Mouse (Mus musculus) myocyte (in vitro differentiated cells): ENCODE data around the gene Rcor1. TPM values are rescaled to one million over a fixed set of nuclear protein-coding genes. Genes with fewer than 3 reads are reported as not detected.

Experiments used
- H3K27me3 ChIP-seq: one replicate; pipeline ENCODE4 v1.6.1; 2011; ENCODE audit not compliant: control insufficient read depth, insufficient read depth, insufficient read length
- H3K36me3 ChIP-seq: one replicate; pipeline ENCODE4 v1.6.1; 2011; ENCODE audit not compliant: control insufficient read depth, insufficient read depth
- H3K4me2 ChIP-seq: one replicate; pipeline ENCODE4 v1.6.1; 2011; ENCODE audit warnings: low read depth, control low read depth
- H3K4me3 ChIP-seq: one replicate; pipeline ENCODE4 v1.5.1; 2011; ENCODE audit warnings: mild to moderate bottlenecking, control low read depth, moderate library complexity
- H3K79me2 ChIP-seq: one replicate; pipeline ENCODE4 v1.6.1; 2011; ENCODE audit not compliant: control insufficient read depth, insufficient read depth
- H3ac ChIP-seq: one replicate; pipeline ENCODE4 v1.6.1; 2011; ENCODE audit not compliant: control insufficient read depth, insufficient read length
- CEBPB ChIP-seq: IDR thresholded peaks from 2 replicates; pipeline ENCODE4 v1.6.1; 2011; ENCODE audit warnings: mild to moderate bottlenecking, moderate library complexity; ENCODE audit not compliant: poor library complexity, insufficient read depth, severe bottlenecking
- E2F4 ChIP-seq: IDR thresholded peaks from one replicate; pipeline ENCODE4 v1.6.1; 2011; ENCODE audit warnings: mild to moderate bottlenecking, control low read depth, moderate library complexity; ENCODE audit not compliant: insufficient read depth
- MAX ChIP-seq: IDR thresholded peaks from one replicate; pipeline ENCODE4 v1.6.1; 2011; ENCODE audit warnings: low read depth, mild to moderate bottlenecking, control low read depth
- MYOD1 ChIP-seq, 3 experiments: IDR thresholded peaks; one replicate each; pipeline ENCODE4 v1.6.1; 2011; ENCODE audit warnings: control low read depth in 2 of 3, low read depth in 2 of 3, mild to moderate bottlenecking in 2 of 3, moderate library complexity in 1 of 3; ENCODE audit not compliant: insufficient read length in 2 of 3, control insufficient read depth in 1 of 3
- MYOG ChIP-seq, 3 experiments: IDR thresholded peaks; one replicate each; pipeline ENCODE4 v1.6.1; 2011; ENCODE audit warnings: control low read depth in 2 of 3, low read depth in 2 of 3, mild to moderate bottlenecking in 2 of 3; ENCODE audit not compliant: insufficient read length in 2 of 3, control insufficient read depth in 1 of 3, insufficient read depth in 1 of 3
- POLR2A ChIP-seq: IDR thresholded peaks from one replicate; pipeline ENCODE4 v1.6.1; 2011; ENCODE audit warnings: low read depth, mild to moderate bottlenecking, control low read depth, moderate library complexity; ENCODE audit not compliant: insufficient read length
- POLR2AphosphoS2 ChIP-seq: IDR thresholded peaks from one replicate; pipeline ENCODE4 v1.6.1; 2011; ENCODE audit warnings: low read depth, control low read depth; ENCODE audit not compliant: insufficient read length
- REST ChIP-seq: IDR thresholded peaks from one replicate; pipeline ENCODE4 v1.6.1; 2011; ENCODE audit warnings: mild to moderate bottlenecking, control low read depth, moderate library complexity; ENCODE audit not compliant: insufficient read depth, insufficient read length
- SRF ChIP-seq: IDR thresholded peaks from one replicate; pipeline ENCODE4 v1.6.1; 2011; ENCODE audit warnings: low read depth; ENCODE audit not compliant: control insufficient read depth, insufficient read length
- TCF12 ChIP-seq: IDR thresholded peaks from one replicate; pipeline ENCODE4 v1.6.1; 2011; ENCODE audit warnings: mild to moderate bottlenecking, control low read depth; ENCODE audit not compliant: poor library complexity, insufficient read depth, severe bottlenecking
- TCF3 ChIP-seq: IDR thresholded peaks from one replicate; pipeline ENCODE4 v1.6.1; 2011; ENCODE audit warnings: low read depth, control low read depth; ENCODE audit not compliant: insufficient read length
- USF1 ChIP-seq: IDR thresholded peaks from one replicate; pipeline ENCODE4 v1.6.1; 2011; ENCODE audit warnings: low read depth, mild to moderate bottlenecking, control low read depth, moderate library complexity
- polyA plus RNA-seq: library from polyadenylated mRNA; unstranded; fragments of >200 nt; fragmentation: generic; extraction: Trizol; gene quantifications from one replicate; pipeline ENCODE4 v1.2.1, GENCODE M21; 2012; ENCODE audit warnings: missing spikeins

The Rcor1 gene
- polyA plus RNA-seq, 1 experiment = 9.4 TPM

DNA sequence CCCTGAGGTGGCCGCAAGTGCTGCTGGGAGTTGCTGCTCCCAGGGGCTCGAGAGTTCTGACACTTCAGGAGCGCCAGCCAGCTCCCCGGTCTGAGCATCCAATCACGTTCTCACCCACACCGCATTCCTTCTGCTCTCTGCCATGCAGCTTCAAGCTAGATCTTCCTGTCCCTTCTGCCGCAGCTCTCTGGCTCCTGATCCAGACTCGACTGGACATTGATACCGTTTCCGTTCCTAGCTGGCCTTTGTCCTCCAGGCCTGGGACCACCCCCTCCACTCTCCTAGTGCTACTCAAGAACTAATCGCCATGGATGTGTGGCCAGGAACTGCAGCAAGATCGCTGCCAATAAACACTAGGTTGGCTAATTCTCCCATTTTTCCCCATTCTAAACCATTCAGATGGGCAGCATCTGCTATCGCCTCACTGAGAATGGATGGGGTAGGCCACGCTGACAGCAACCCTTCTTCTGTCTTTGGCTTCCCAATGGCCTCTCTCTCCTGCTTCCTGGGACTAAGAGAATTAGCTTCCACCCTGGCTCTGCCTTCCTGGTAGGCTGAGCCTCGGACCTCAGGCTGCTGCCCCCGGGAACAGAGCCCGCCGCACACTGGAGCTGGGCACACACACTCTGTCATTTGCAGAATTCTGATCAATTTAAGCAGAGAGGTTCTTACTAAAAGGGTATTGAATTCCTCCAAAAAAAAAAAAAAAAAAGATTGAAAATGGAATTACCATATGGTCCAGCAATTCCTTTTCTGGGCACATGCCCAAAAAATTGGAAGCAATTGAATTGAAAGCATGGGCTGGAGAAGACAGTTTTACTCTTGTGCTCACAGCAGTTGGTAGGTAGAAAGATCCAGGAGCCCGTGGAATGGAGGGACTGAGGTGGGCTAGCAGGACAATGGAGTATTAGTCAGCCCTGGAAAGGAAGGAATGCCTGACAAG is 95.9 kb downstream of the Rcor1 start:
- no peak overlapping the region for H3K4me3 ChIP-seq
- no peak for TF ChIP-seq MAX
- no peak for TF ChIP-seq USF1
- TF ChIP-seq MYOG (IDR thresholded peaks at IDR 0.05; ENCODE audit: control insufficient read depth in 1 of 3, insufficient read depth in 1 of 3, insufficient read length in 2 of 3, low read depth in 2 of 3) = no peak
- TF ChIP-seq POLR2A = no peak
- no peak for TF ChIP-seq POLR2AphosphoS2
- TF ChIP-seq E2F4 = no peak
- H3K27me3 ChIP-seq = no peaks in the 10 kb centered on the region
- H3K4me2 ChIP-seq = no peak overlapping the region
- H3ac ChIP-seq = no peak overlapping the region
- H3K36me3 ChIP-seq = no peaks in the 10 kb centered on the region
- H3K79me2 ChIP-seq = no peaks in the 10 kb centered on the region

DNA sequence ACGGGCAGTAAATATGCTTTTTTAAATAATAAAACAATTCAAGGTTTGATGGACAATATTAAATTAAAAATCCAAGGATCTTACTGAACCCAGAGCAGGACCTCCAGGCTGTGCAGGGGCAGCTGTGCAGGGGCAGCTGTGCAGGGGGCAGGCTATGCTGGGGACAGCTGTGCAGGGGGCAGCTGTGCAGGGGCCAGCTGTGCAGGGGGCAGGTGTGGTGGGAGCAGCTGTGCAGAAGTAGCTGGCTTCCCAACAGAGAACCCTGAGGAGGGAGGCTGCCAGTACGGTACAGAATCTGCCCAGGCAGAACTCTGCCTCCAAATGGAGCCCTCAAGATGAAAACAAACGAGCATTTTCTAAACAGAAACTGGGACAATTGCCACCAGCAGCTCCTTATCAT is 96.8 kb downstream of the Rcor1 start:
- Histone ChIP-seq H3K4me3 (no peak overlapping the region), H3K4me2 (no peak overlapping the region), H3K36me3 (no peaks in the 10 kb centered on the region), H3ac (no peak overlapping the region), H3K79me2 (no peaks in the 10 kb centered on the region), H3K27me3 (no peaks in the 10 kb centered on the region)
- no peak for TF ChIP-seq CEBPB
- TF ChIP-seq POLR2AphosphoS2 = no peak
- TF ChIP-seq TCF12 = peak; percentile 76
- no peak for TF ChIP-seq POLR2A
- TF ChIP-seq SRF = no peak
- TF ChIP-seq REST = no peak
- TF ChIP-seq USF1 = no peak
- peak; percentile 97 for TF ChIP-seq TCF3
- TF ChIP-seq MAX = no peak
- no peak for TF ChIP-seq E2F4
- TF ChIP-seq MYOD1 (IDR thresholded peaks at IDR 0.05; ENCODE audit: control insufficient read depth in 1 of 3, insufficient read length in 2 of 3, low read depth in 2 of 3) = peak in 2 of 3 experiments; percentile 93 to 95
- TF ChIP-seq MYOG (IDR thresholded peaks at IDR 0.05; ENCODE audit: control insufficient read depth in 1 of 3, insufficient read depth in 1 of 3, insufficient read length in 2 of 3, low read depth in 2 of 3) = peak in 2 of 3 experiments; percentile 95 to 97

DNA sequence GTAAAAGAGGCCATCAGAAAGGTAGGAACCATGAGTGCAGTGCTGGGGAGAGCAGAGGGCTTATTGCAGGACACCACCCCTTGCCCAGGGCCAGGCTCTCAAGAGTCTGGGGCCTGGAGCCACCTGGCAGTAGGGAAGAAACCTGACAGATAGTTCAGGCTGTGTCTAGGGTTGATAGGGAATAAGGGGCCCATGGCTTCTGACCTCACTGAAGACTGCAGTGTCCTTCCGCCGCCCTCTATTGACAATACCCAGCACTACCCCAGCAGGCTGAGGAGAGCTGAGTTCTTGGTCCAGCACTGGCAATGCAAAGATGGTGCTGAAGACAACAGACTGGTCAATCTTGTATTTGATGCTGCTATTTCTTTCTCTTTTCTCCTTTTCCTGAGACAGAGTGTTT is 97.9 kb downstream of the Rcor1 start:
- Histone ChIP-seq H3K4me2 (no peak overlapping the region), H3K4me3 (no peak overlapping the region), H3K36me3 (no peaks in the 10 kb centered on the region), H3ac (no peak overlapping the region), H3K27me3 (no peaks in the 10 kb centered on the region), H3K79me2 (no peaks in the 10 kb centered on the region)
- TF ChIP-seq MAX (no peak), MYOD1 (IDR thresholded peaks at IDR 0.05; ENCODE audit: control insufficient read depth in 1 of 3, insufficient read length in 2 of 3, low read depth in 2 of 3) (no peak), POLR2AphosphoS2 (no peak), TCF12 (no peak), MYOG (IDR thresholded peaks at IDR 0.05; ENCODE audit: control insufficient read depth in 1 of 3, insufficient read depth in 1 of 3, insufficient read length in 2 of 3, low read depth in 2 of 3) (no peak), SRF (no peak), E2F4 (no peak), CEBPB (no peak), POLR2A (no peak), TCF3 (no peak), REST (no peak), USF1 (no peak)

DNA sequence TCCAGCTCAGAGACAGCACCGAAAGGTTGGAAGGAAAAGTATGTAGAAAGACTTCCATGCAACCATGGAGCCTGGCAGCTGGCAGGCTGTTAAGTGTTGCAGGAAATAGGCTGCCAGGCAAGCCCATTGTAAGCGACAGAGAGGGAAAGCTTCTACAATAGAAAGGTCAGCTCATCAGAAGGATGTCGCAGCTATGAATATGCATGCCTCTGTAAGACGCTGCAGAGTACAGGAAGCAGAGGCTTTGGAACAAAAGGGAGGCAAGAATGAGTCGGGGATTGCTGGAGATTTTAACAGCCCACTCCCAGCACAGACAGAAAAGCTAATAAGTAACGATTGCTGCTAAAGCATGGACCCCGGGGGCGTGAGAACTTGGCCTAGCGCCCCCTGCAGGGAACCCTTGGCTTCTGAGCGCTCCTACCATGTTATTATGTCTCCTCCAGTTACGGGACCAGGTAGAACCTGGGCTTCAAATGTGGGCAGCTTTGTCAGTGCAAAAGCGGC is 103.9 kb downstream of the Rcor1 start:
- no peak for TF ChIP-seq MAX
- TF ChIP-seq SRF = no peak
- no peak for TF ChIP-seq POLR2AphosphoS2
- TF ChIP-seq MYOD1 (IDR thresholded peaks at IDR 0.05; ENCODE audit: control insufficient read depth in 1 of 3, insufficient read length in 2 of 3, low read depth in 2 of 3) = no peak
- no peak for TF ChIP-seq TCF12
- TF ChIP-seq REST = no peak
- Histone ChIP-seq H3ac (no peak overlapping the region), H3K36me3 (no peaks in the 10 kb centered on the region), H3K27me3 (no peaks in the 10 kb centered on the region), H3K4me2 (peak overlapping the region; percentile 42), H3K79me2 (no peaks in the 10 kb centered on the region), H3K4me3 (no peak overlapping the region)
